Mouse (Mus musculus) intestine, embryonic 14.5 days (tissue): ENCODE data around the gene Hoxd8. TPM values are rescaled to one million over a fixed set of nuclear protein-coding genes. Genes with fewer than 3 reads are reported as not detected.

ENCODE experiments used
- ATAC-seq: fragments of 200-750 bp; cut with Nextera tagmentation; replicated peaks from 2 replicates; pipeline ENCODE4 v1.8.0; 2017; ENCODE audit warnings: low read depth, moderate number of reproducible peaks, moderate TSS enrichment, moderate library complexity; ENCODE audit not compliant: low FRiP score, low TSS enrichment
- DNase-seq: peaks from one replicate; pipeline ENCODE4 v3.0.0-alpha.2; 2018; ENCODE audit warnings: low spot score
- H3K27ac ChIP-seq: fragments of 300-500 bp; sonication (generic); 2 replicates; pipeline ENCODE4 v1.5.1; 2014; ENCODE audit warnings: low read depth, mild to moderate bottlenecking, control low read depth
- H3K27me3 ChIP-seq: fragments of 300-500 bp; sonication (generic); replicated peaks from 2 replicates; pipeline ENCODE4 v1.6.1; 2014; ENCODE audit warnings: low read length, control low read depth; ENCODE audit not compliant: control insufficient read depth, insufficient read depth
- H3K36me3 ChIP-seq: fragments of 300-500 bp; sonication (generic); 2 replicates; pipeline ENCODE4 v1.6.1; 2014; ENCODE audit warnings: low read length, control low read depth; ENCODE audit not compliant: control insufficient read depth, insufficient read depth
- H3K4me1 ChIP-seq: fragments of 300-500 bp; sonication (generic); replicated peaks from 2 replicates; pipeline ENCODE4 v1.6.1; 2014; ENCODE audit warnings: low read length, control low read depth, mixed read lengths; ENCODE audit not compliant: control insufficient read depth, insufficient read depth
- H3K4me2 ChIP-seq: fragments of 300-500 bp; sonication (generic); 2 replicates; pipeline ENCODE4 v1.6.1; 2014; ENCODE audit warnings: low read length
- H3K4me3 ChIP-seq: fragments of 300-500 bp; sonication (generic); 2 replicates; pipeline ENCODE4 v1.5.1; 2014; ENCODE audit warnings: low read depth, low read length, control low read depth, mixed read lengths
- H3K9ac ChIP-seq: fragments of 300-500 bp; sonication (generic); 2 replicates; pipeline ENCODE4 v1.6.1; 2014; ENCODE audit warnings: mild to moderate bottlenecking, low read length
- H3K9me3 ChIP-seq: fragments of 300-500 bp; sonication (generic); 2 replicates; pipeline ENCODE4 v1.6.1; 2016; ENCODE audit warnings: low read length, control low read depth; ENCODE audit not compliant: control insufficient read depth
- WGBS: fragments of 180-500 bp; shearing (Covaris S2); extraction: QIAGEN DNeasy Blood & Tissue Kit; methylation state at CpG from one replicate; pipeline ENCODE4 v1.1.7; 2014; 5-methylcytosine and 5-hydroxymethylcytosine counted together
- polyA plus RNA-seq: library from polyadenylated mRNA; unstranded; fragments of >200 nt; fragmentation: Nextera tagmentation; extraction: Ambion mirVana; gene quantifications from 2 replicates; pipeline ENCODE4 v1.2.1, GENCODE M21; 2014

Hoxd8 gene
- polyA plus RNA-seq, 1 experiment from 2014 or later = 6.1 TPM

DNA sequence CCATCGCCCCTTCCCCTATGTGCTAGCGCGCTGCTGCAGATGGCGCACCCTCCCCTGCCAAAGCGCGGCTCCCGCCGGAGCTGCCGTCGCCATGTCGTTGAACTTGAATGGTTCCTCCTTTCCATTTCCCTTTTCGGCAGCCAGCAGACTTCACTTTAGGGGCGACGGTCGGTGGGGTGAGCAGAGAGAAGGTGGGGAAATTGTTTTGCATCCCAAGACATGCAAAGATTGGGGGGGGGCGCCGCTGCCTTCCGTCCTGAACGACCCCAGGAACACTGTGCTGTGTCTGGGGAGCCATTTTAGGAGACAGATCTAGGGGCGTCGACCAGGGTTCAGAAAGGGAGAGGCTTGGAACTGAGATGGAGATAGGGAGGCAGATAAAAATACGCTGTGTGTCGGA, 24.4 kb upstream of the Hoxd8 start:
- whole genome bisulfite sequencing = under 1% methylated on average over 23 of the region's 23 CpGs
- DNase-seq (no peak), ATAC-seq (no peak)
- H3K4me3 ChIP-seq = peak overlapping the region; percentile 27
- no peaks in the 10 kb centered on the region for H3K9me3 ChIP-seq
- H3K4me2 ChIP-seq = peak overlapping the region; percentile 18; the same call in 1 of the 2 replicates
- no peaks in the 10 kb centered on the region; the same call in 1 of the 2 replicates for H3K4me1 ChIP-seq
- peak overlapping the region; percentile 19; the same call in 1 of the 2 replicates for H3K27ac ChIP-seq
- peaks cover 100% of the 10 kb centered on the region for H3K27me3 ChIP-seq
- no peak overlapping the region for H3K9ac ChIP-seq
- H3K36me3 ChIP-seq = no peaks in the 10 kb centered on the region

DNA sequence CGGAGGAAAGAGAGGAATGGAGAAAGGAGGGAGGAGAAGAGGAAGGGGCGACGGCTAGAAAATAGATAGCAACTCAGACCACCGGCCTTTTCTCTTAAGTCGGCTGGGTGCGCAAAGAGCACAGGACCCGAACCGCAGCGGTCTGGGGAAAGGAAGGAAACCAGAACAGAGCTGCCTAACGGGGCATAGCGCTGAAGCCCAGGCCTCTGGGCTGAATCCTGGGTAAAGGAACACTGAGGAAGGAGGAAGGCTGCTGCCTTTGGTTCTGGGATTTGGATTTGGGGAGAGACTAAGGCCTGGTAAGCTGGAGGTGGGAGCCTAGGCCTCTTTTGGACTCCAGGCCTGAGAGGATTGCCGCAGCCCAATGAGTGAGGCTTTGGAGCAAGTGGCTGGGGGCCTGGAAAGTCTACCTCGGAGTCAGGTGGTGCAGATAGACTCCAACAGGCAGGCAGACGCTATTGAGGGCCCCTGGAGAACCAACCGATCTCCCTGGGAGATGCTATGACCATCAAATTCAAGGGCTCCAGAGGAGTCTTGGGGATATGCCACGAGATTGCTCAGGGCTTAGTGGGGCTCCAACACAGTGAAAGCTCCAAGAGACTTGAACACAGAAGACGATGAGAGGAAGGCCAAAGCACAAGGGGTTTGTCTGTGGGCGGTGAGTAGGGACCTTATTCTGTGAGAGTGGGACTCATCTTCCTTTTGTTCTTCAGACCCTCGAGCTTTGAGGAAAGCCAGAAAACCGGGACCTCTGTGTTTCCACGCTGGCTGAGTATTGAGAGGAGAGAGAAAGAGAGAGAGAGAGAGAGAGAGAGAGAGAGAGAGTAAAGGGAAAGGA, 23.6 kb upstream of the Hoxd8 start:
- 3% methylated on average over 21 of the region's 21 CpGs for WGBS

DNA sequence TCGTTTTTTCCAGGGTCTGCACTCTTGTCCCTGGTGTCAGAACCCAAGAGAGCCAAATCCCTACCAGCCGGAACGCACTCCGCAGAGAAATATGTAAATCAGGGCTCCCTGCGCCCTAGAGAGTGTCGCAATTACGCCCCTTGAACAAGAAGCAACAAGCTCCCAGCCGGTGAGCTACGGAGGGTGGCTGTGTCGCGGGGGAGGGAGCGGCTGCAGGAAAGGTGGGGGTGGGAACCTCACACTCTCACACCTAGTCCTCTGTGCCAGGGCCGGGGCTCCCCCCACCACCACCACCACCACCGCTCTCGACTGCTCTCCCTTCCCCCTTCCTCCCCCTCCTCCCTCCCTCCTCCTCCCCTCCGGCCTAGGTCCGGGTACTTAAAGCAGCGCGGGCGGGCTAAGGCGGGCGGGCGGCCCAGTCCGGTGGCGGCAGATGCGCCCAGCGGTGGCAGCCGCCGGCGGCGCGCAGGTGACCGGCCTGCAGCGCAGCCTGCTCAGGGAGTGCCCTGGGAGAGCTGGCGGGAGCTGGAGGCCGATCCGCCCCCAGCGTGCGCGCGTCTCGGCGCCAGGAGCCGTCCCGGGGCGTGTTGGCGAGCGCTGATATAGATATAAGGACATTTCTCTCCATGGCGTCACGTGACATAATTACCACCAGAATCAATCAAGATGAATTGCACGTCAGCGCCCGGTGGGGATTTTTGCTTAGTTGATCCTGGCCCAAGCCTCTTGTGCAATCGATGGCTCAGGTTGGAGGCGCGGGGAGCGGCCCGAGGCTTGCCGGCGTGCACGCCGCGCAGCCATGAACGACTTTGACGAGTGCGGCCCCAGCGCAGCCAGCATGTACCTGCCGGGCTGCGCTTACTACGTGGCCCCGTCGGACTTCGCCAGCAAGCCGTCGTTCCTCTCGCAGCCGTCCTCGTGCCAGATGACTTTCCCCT, 22.6 kb upstream of the Hoxd8 start:
- H3K4me3 ChIP-seq = peak overlapping the region; percentile 30
- H3K9me3 ChIP-seq = no peaks in the 10 kb centered on the region
- H3K36me3 ChIP-seq = no peaks in the 10 kb centered on the region
- peak; percentile 51; the same call in 1 of the 2 replicates for ATAC-seq
- peak; percentile 77 for DNase-seq
- H3K9ac ChIP-seq = peak overlapping the region; percentile 42
- H3K27me3 ChIP-seq = peaks cover 100% of the 10 kb centered on the region
- H3K4me1 ChIP-seq = no peaks in the 10 kb centered on the region; the same call in 1 of the 2 replicates
- WGBS = under 1% methylated on average over 78 of the region's 78 CpGs
- H3K27ac ChIP-seq = no peak overlapping the region
- H3K4me2 ChIP-seq = peak overlapping the region; percentile 28

More for the DNA sequence above, 23.6 kb upstream of the Hoxd8 start:
- no peaks in the 10 kb centered on the region for H3K36me3 ChIP-seq
- DNase-seq (peak; percentile 66), ATAC-seq (no peak)
- no peak overlapping the region for H3K27ac ChIP-seq
- H3K9ac ChIP-seq = 0 out of 2 replicates have a peak overlapping the region, but pooled peaks have one; percentile 16
- peaks cover 100% of the 10 kb centered on the region for H3K27me3 ChIP-seq
- peak overlapping the region; percentile 28 for H3K4me2 ChIP-seq
- H3K4me1 ChIP-seq = no peaks in the 10 kb centered on the region; the same call in 1 of the 2 replicates
- H3K9me3 ChIP-seq = no peaks in the 10 kb centered on the region
- 0 out of 2 replicates have a peak overlapping the region, but pooled peaks have one; percentile 30 for H3K4me3 ChIP-seq

DNA sequence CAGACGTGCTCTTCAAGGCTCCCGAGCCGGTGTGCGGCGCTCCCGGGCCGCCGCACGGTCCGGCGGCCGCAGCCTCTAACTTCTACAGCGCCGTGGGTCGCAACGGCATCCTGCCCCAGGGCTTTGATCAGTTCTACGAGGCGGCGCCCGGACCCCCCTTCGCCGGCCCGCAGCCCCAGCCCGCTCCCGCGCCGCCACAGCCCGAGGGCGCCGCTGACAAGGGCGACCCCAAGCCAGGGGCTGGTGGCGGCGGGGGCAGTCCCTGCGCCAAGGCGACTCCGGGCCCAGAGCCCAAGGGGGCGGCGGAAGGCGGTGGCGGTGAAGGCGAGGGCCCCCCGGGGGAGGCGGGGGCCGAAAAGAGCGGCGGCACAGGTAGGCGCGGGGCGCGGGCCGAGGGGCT, 21.6 kb upstream of the Hoxd8 start:
- 1% methylated on average over 37 of the region's 51 CpGs for WGBS
- peak overlapping the region; percentile 54 for H3K27ac ChIP-seq
- H3K27me3 ChIP-seq = peaks cover 100% of the 10 kb centered on the region
- DNase-seq = peak; percentile 52
- peak overlapping the region; percentile 30 for H3K4me3 ChIP-seq
- no peak for ATAC-seq
- no peaks in the 10 kb centered on the region; the same call in 1 of the 2 replicates for H3K4me1 ChIP-seq
- H3K9me3 ChIP-seq = no peaks in the 10 kb centered on the region
- H3K4me2 ChIP-seq = peak overlapping the region; percentile 28
- peak overlapping the region; percentile 42 for H3K9ac ChIP-seq
- H3K36me3 ChIP-seq = no peaks in the 10 kb centered on the region

DNA sequence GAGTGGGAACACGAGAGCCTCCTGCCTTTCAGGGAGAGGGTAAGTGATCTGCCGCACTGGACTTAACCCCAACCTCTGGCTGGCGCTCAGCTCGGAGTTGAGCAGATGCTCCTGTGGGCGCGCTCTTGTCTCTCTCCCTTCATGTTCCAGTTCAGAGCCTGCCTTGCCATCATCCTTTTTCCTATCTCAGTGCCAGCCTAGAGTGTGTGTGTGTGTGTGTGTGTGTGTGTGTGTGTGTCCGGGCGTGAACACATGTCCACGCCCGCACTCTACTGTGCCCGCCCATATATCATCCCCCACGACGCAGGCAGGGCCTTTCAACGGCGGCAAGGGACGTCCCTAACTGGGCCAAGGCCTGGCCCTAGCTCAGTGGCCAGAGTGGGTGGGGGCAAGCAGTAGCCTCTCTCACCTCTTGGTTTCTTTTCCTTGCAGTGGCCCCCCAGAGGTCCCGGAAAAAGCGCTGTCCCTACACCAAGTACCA, 20.9 kb upstream of the Hoxd8 start:
- Histone ChIP-seq H3K27me3 (peaks cover 100% of the 10 kb centered on the region), H3K9me3 (no peaks in the 10 kb centered on the region), H3K4me2 (no peak overlapping the region), H3K9ac (peak overlapping the region; percentile 12; the same call in 1 of the 2 replicates), H3K4me1 (no peaks in the 10 kb centered on the region; the same call in 1 of the 2 replicates), H3K4me3 (peak overlapping the region; percentile 30), H3K36me3 (no peaks in the 10 kb centered on the region), H3K27ac (0 out of 2 replicates have a peak overlapping the region, but pooled peaks have one; percentile 33)
- WGBS = 2% methylated on average over 18 of the region's 18 CpGs
- ATAC-seq = no peak
- peak; percentile 68 for DNase-seq

DNA sequence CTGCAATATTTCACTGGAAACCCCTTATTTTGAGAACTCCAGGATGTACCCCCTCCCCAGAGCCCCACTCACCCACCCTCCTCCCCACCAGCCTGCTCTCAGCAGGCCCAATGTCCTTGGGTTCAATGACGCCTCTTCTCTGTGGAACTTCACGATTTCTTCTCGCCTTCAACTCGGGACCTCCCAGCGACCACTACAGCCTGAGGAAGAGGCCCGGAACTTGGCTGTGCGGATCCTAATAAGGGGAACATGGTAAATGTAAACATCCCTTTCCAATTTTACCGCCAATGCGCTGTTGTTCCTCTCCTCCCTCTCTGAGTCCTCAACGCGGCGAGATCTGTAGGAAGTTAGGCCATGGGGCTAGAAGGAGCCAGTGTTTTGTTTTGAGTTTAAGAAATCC, 20.3 kb upstream of the Hoxd8 start:
- ATAC-seq = no peak
- Histone ChIP-seq H3K4me2 (0 out of 2 replicates have a peak overlapping the region, but pooled peaks have one; percentile 9), H3K27ac (0 out of 2 replicates have a peak overlapping the region, but pooled peaks have one; percentile 33), H3K4me1 (no peaks in the 10 kb centered on the region; the same call in 1 of the 2 replicates), H3K4me3 (peak overlapping the region; percentile 30), H3K9me3 (no peaks in the 10 kb centered on the region), H3K27me3 (peaks cover 100% of the 10 kb centered on the region), H3K9ac (peak overlapping the region; percentile 27), H3K36me3 (no peaks in the 10 kb centered on the region)
- WGBS = 4% methylated on average over 12 of the region's 12 CpGs
- peak; percentile 62 for DNase-seq

DNA sequence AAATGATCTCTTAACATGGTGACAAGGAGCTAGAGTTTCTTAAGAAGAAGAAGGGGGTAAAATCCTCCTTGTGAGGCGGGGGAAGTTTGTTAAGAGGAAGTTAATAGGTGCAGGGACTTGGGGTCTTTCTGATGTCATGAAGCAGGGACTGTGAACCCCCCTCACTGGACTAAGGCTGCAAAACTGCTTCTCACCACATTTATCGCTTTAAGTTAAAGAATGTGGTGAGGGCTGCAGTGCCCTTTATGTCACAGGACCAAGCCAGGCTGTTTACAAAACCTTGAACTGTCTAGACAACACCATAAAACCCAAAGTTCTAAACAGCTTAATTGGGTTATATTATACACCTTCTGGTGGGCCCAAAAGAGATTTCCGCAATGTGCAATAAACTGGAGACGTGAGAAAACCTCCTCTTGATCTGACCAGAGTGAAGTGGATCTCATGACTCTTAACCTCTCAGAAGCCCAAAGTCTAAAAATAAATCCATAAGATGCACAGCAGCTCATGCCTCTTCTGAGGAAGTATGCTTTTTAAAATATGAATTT, 19.3 kb upstream of the Hoxd8 start:
- Histone ChIP-seq H3K36me3 (no peaks in the 10 kb centered on the region), H3K9me3 (no peaks in the 10 kb centered on the region), H3K9ac (no peak overlapping the region), H3K4me1 (no peaks in the 10 kb centered on the region; the same call in 1 of the 2 replicates), H3K27ac (no peak overlapping the region), H3K27me3 (peaks cover 100% of the 10 kb centered on the region), H3K4me3 (peak overlapping the region; percentile 30; the same call in 1 of the 2 replicates), H3K4me2 (0 out of 2 replicates have a peak overlapping the region, but pooled peaks have one; percentile 13)
- WGBS = 11% methylated on average over 4 of the region's 4 CpGs
- ATAC-seq = no peak
- DNase-seq = peak; percentile 53
